Mouse (Mus musculus) hindbrain, postnatal 0 days (tissue): ENCODE data around the gene Shisal1. TPM values are rescaled to one million over a fixed set of nuclear protein-coding genes. Genes with fewer than 3 reads are reported as not detected.

Source experiments
- ATAC-seq: fragments of 200-750 bp; cut with Nextera tagmentation; 2 replicates; pipeline ENCODE4 v1.8.0; 2017; ENCODE audit warnings: mild to moderate bottlenecking, moderate TSS enrichment, moderate library complexity
- DNase-seq: peaks from one replicate; pipeline ENCODE4 v3.0.0-alpha.2; 2015; ENCODE audit warnings: low spot score
- H3K27ac ChIP-seq: fragments of 300-500 bp; sonication (generic); 2 replicates; pipeline ENCODE4 v1.5.1; 2014; ENCODE audit warnings: mild to moderate bottlenecking
- H3K27me3 ChIP-seq: fragments of 300-500 bp; sonication (generic); 2 replicates; pipeline ENCODE4 v1.6.1; 2014; ENCODE audit warnings: low read length, mixed read lengths; ENCODE audit not compliant: insufficient read depth
- H3K36me3 ChIP-seq: fragments of 300-500 bp; sonication (generic); 2 replicates; pipeline ENCODE4 v1.6.1; 2014; ENCODE audit warnings: low read length, mixed read lengths; ENCODE audit not compliant: insufficient read depth
- H3K4me1 ChIP-seq: fragments of 300-500 bp; sonication (generic); 2 replicates; pipeline ENCODE4 v1.6.1; 2014; ENCODE audit warnings: antibody characterized with exemption, low read length, mixed read lengths; ENCODE audit not compliant: insufficient read depth
- H3K4me2 ChIP-seq: fragments of 300-500 bp; sonication (generic); 2 replicates; pipeline ENCODE4 v1.6.1; 2014; ENCODE audit warnings: low read depth, mild to moderate bottlenecking, low read length, moderate library complexity, mixed read lengths
- H3K4me3 ChIP-seq: fragments of 300-500 bp; sonication (generic); 2 replicates; pipeline ENCODE4 v1.5.1; 2014; ENCODE audit warnings: low read length
- H3K9ac ChIP-seq: fragments of 300-500 bp; sonication (generic); replicated peaks from 2 replicates; pipeline ENCODE4 v1.6.1; 2014; ENCODE audit warnings: mild to moderate bottlenecking, low read length, moderate library complexity, mixed read lengths
- H3K9me3 ChIP-seq: fragments of 300-500 bp; sonication (generic); 2 replicates; pipeline ENCODE4 v1.6.1; 2016; ENCODE audit warnings: low read length, mixed read lengths
- CTCF ChIP-seq: IDR thresholded peaks from 2 replicates; pipeline ENCODE4 v1.5.1; 2016; ENCODE audit warnings: antibody characterized with exemption, control low read depth, low read depth
- WGBS: fragments of 180-500 bp; shearing (Covaris S2); extraction: QIAGEN DNeasy Blood & Tissue Kit; methylation state at CpG from one replicate; pipeline ENCODE4 v1.1.7; 2014; 5-methylcytosine and 5-hydroxymethylcytosine counted together
- polyA plus RNA-seq: library from polyadenylated mRNA; unstranded; fragments of >200 nt; fragmentation: Nextera tagmentation; extraction: Ambion mirVana; gene quantifications from 2 replicates; pipeline ENCODE4 v1.2.1, GENCODE M21; 2015
- total RNA-seq: library from RNA; depleted of rRNA; stranded (reverse); fragments of >200 nt; gene quantifications from 2 replicates; pipeline ENCODE4 v1.2.3, GENCODE M21; 2014

The Shisal1 gene
- total and polyA plus RNA-seq, 2 experiments from 2014 or later: 14.6 to 46.5 TPM

- no peaks in the 10 kb centered on the region for H3K4me1 ChIP-seq
- ATAC-seq (peak; percentile 66; the same call in 1 of the 2 replicates), DNase-seq (peak; percentile 65)
- no peaks in the 10 kb centered on the region for H3K36me3 ChIP-seq
- 32% methylated on average over 13 of the region's 13 CpGs for WGBS
- no peak overlapping the region for H3K9ac ChIP-seq
- no peak overlapping the region for H3K4me3 ChIP-seq
- no peaks in the 10 kb centered on the region; the same call in 1 of the 2 replicates for H3K27me3 ChIP-seq
- H3K9me3 ChIP-seq: no peaks in the 10 kb centered on the region
- TF ChIP-seq CTCF: no peak
- H3K4me2 ChIP-seq: no peak overlapping the region
- no peak overlapping the region for H3K27ac ChIP-seq
These were observed 19.8 kb upstream of the Shisal1 start for GRCm38 (mm10) chr15:84466458-84467267.

- no peaks in the 10 kb centered on the region; the same call in 1 of the 2 replicates for H3K27me3 ChIP-seq
- DNase-seq (no peak), ATAC-seq (no peak)
- no peaks in the 10 kb centered on the region for H3K36me3 ChIP-seq
- no peak overlapping the region for H3K9ac ChIP-seq
- H3K9me3 ChIP-seq: no peaks in the 10 kb centered on the region
- WGBS: 67% methylated on average over 2 of the region's 2 CpGs
- no peaks in the 10 kb centered on the region for H3K4me1 ChIP-seq
- H3K27ac ChIP-seq: no peak overlapping the region
- no peak for TF ChIP-seq CTCF
- no peak overlapping the region for H3K4me3 ChIP-seq
- H3K4me2 ChIP-seq: no peak overlapping the region
These were observed 14.5 kb upstream of the Shisal1 start for GRCm38 (mm10) chr15:84461429-84461828.

GRCm38 (mm10) chr15:84458983-84459382 is 12.1 kb upstream of the Shisal1 start:
- no peak overlapping the region for H3K27ac ChIP-seq
- TF ChIP-seq CTCF: no peak
- no peak overlapping the region for H3K4me3 ChIP-seq
- H3K9me3 ChIP-seq: no peaks in the 10 kb centered on the region
- H3K4me1 ChIP-seq: no peaks in the 10 kb centered on the region
- ATAC-seq: no peak
- DNase-seq: no peak
- no peak overlapping the region for H3K4me2 ChIP-seq
- no peaks in the 10 kb centered on the region for H3K36me3 ChIP-seq
- H3K27me3 ChIP-seq: no peaks in the 10 kb centered on the region; the same call in 1 of the 2 replicates
- 65% methylated on average over 6 of the region's 6 CpGs for WGBS
- H3K9ac ChIP-seq: no peak overlapping the region

GRCm38 (mm10) chr15:84455286-84455685 is 8.4 kb upstream of the Shisal1 start:
- Histone ChIP-seq H3K27ac (no peak overlapping the region), H3K4me3 (no peak overlapping the region), H3K36me3 (no peaks in the 10 kb centered on the region), H3K9ac (no peak overlapping the region), H3K9me3 (no peaks in the 10 kb centered on the region), H3K4me2 (no peak overlapping the region), H3K4me1 (peaks cover 3% of the 10 kb centered on the region; the same call in 1 of the 2 replicates), H3K27me3 (no peaks in the 10 kb centered on the region)
- no peak for DNase-seq
- WGBS: 91% methylated on average over 6 of the region's 6 CpGs
- no peak for ATAC-seq
- no peak for TF ChIP-seq CTCF

GRCm38 (mm10) chr15:84453091-84453490 is 6.2 kb upstream of the Shisal1 start:
- H3K4me2 ChIP-seq: no peak overlapping the region
- DNase-seq (no peak), ATAC-seq (no peak)
- H3K27me3 ChIP-seq: no peaks in the 10 kb centered on the region
- H3K4me3 ChIP-seq: no peak overlapping the region
- 82% methylated on average over 2 of the region's 2 CpGs for WGBS
- H3K4me1 ChIP-seq: peaks cover 4% of the 10 kb centered on the region; the same call in 1 of the 2 replicates
- H3K9ac ChIP-seq: no peak overlapping the region
- H3K9me3 ChIP-seq: no peaks in the 10 kb centered on the region
- no peak for TF ChIP-seq CTCF
- H3K36me3 ChIP-seq: no peaks in the 10 kb centered on the region
- H3K27ac ChIP-seq: no peak overlapping the region

GRCm38 (mm10) chr15:84450441-84451183 is 3.7 kb upstream of the Shisal1 start:
- peaks cover 4% of the 10 kb centered on the region for H3K4me1 ChIP-seq
- no peaks in the 10 kb centered on the region for H3K27me3 ChIP-seq
- ATAC-seq (no peak), DNase-seq (peak; percentile 55)
- H3K36me3 ChIP-seq: no peaks in the 10 kb centered on the region
- H3K4me3 ChIP-seq: no peak overlapping the region
- no peak for TF ChIP-seq CTCF
- no peaks in the 10 kb centered on the region for H3K9me3 ChIP-seq
- 4% methylated on average over 21 of the region's 21 CpGs for WGBS
- no peak overlapping the region for H3K27ac ChIP-seq
- peak overlapping the region; percentile 24; the same call in 1 of the 2 replicates for H3K4me2 ChIP-seq
- H3K9ac ChIP-seq: 0 out of 2 replicates have a peak overlapping the region, but pooled peaks have one; percentile 9
